Mouse (Mus musculus): ENCODE data around the gene Rhbdd2.

DNA sequence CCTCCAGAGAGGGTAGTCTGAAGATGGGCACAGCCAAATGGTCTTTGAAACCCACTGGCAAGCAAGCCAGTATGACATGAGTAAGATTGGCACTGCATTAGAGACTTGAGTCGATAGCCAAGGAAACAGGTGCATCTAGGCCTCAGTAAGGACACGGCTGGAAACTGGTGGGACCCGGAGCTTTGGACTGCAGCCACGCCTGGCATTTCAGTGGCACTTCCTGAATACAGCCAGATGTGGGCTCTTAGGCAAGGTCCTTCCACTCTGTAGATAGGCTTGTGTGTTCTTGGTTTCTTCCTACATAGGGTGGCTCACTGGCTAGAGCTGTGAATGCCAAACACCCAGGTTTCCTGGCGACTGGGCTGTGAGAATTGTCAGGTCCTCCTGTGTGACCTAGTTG lies 12.9 kb downstream of the Rhbdd2 start:
- TF ChIP-seq CTCF (IDR thresholded peaks at IDR 0.05; ENCODE audit: low read depth, low read length) (no peak), POLR2A (IDR thresholded peaks at IDR 0.05; ENCODE audit: extremely low read depth, insufficient read depth, low read length) (no peak)

Measured in liver, adult 2 months (tissue).